Mouse (Mus musculus): ENCODE results near the gene Armc2.

DNA sequence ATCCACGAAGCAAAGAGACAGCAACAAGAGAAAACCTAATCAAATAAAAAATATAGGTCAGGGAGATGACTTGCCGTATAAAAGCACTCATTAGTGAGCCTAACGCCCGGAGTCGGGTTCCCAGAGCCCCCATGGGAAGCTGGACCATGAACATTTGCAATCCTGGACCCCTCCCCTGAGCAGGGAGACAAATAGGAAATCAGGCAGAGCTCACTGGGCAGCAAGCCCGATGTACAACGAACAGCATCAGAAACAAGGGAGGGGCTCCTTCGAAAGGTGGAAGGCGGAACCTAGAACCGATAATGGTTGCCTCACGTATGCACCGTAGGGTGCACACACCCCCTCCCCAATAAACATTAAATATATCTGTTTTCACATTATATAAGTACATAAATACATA lies 39.5 kb upstream of the Armc2 start:
- TF ChIP-seq POLR2A (IDR thresholded peaks at IDR 0.05; ENCODE audit: insufficient read depth, low read length) = no peak
- no peak for TF ChIP-seq CTCF (IDR thresholded peaks at IDR 0.05; ENCODE audit: low read depth, low read length)
- no peak for TF ChIP-seq EP300 (IDR thresholded peaks at IDR 0.05; ENCODE audit: insufficient read depth, low read depth, low read length)
